Mouse (Mus musculus): ENCODE results near the gene Zswim8. TPM values are rescaled to one million over a fixed set of nuclear protein-coding genes. Genes with fewer than 3 reads are reported as not detected.

Zswim8 gene
- polyA plus RNA-seq, 1 experiment from 2014 or later, result 45.3 TPM

- Histone ChIP-seq H3K4me3 (no peak overlapping the region), H3K36me3 (peaks cover 100% of the 10 kb centered on the region), H3K9me3 (no peaks in the 10 kb centered on the region), H3K9ac (no peak overlapping the region), H3K4me1 (replicated peaks) (no peaks in the 10 kb centered on the region), H3K27me3 (no peaks in the 10 kb centered on the region), H3K27ac (no peak overlapping the region), H3K4me2 (no peak overlapping the region)
- 90% methylated on average over 10 of the region's 10 CpGs for WGBS
- ATAC-seq (ENCODE audit: low FRiP score), result no peak
Observed at GRCm38 (mm10) chr14:20718443-20718842, 11.1 kb downstream of the Zswim8 start.

- Histone ChIP-seq H3K9ac (no peak overlapping the region), H3K36me3 (peaks cover 98% of the 10 kb centered on the region), H3K9me3 (no peaks in the 10 kb centered on the region), H3K4me3 (no peak overlapping the region), H3K27ac (no peak overlapping the region), H3K4me1 (replicated peaks) (no peaks in the 10 kb centered on the region), H3K4me2 (no peak overlapping the region), H3K27me3 (no peaks in the 10 kb centered on the region)
- ATAC-seq (ENCODE audit: low FRiP score), result no peak
- WGBS, result 95% methylated on average over 12 of the region's 12 CpGs
Observed at GRCm38 (mm10) chr14:20719767-20720166, 12.4 kb downstream of the Zswim8 start.

- WGBS, result 87% methylated on average over 3 of the region's 4 CpGs
Observed at GRCm38 (mm10) chr14:20721371-20721770, 14.0 kb downstream of the Zswim8 start.

GRCm38 (mm10) chr14:20723006-20723405 lies 15.7 kb downstream of the Zswim8 start:
- Histone ChIP-seq H3K27ac (no peak overlapping the region), H3K4me1 (replicated peaks) (no peaks in the 10 kb centered on the region), H3K36me3 (peaks cover 96% of the 10 kb centered on the region), H3K9me3 (no peaks in the 10 kb centered on the region), H3K27me3 (no peaks in the 10 kb centered on the region), H3K4me2 (no peak overlapping the region), H3K4me3 (no peak overlapping the region), H3K9ac (no peak overlapping the region)
- 89% methylated on average over 12 of the region's 12 CpGs for WGBS
- ATAC-seq (ENCODE audit: low FRiP score), result no peak

More at GRCm38 (mm10) chr14:20721371-20721770, 14.0 kb downstream of the Zswim8 start:
- no peaks in the 10 kb centered on the region for H3K4me1 ChIP-seq (replicated peaks)
- no peak overlapping the region for H3K27ac ChIP-seq
- H3K4me2 ChIP-seq, result no peak overlapping the region
- H3K27me3 ChIP-seq, result no peaks in the 10 kb centered on the region
- H3K36me3 ChIP-seq, result peaks cover 98% of the 10 kb centered on the region
- no peak overlapping the region for H3K4me3 ChIP-seq
- ATAC-seq (ENCODE audit: low FRiP score), result no peak
- H3K9me3 ChIP-seq, result no peaks in the 10 kb centered on the region
- no peak overlapping the region for H3K9ac ChIP-seq

- H3K4me2 ChIP-seq, result no peak overlapping the region
- WGBS, result 41% methylated on average over 5 of the region's 5 CpGs
- ATAC-seq (ENCODE audit: low FRiP score), result 0 out of 2 replicates have a peak, but pooled peaks have one; percentile 14
Observed at GRCm38 (mm10) chr14:20724043-20724442, 16.7 kb downstream of the Zswim8 start.

GRCm38 (mm10) chr14:20725660-20726339 lies 18.4 kb downstream of the Zswim8 start:
- Histone ChIP-seq H3K9me3 (no peaks in the 10 kb centered on the region), H3K27me3 (no peaks in the 10 kb centered on the region), H3K9ac (no peak overlapping the region), H3K27ac (no peak overlapping the region), H3K4me3 (no peak overlapping the region), H3K36me3 (peaks cover 96% of the 10 kb centered on the region), H3K4me2 (no peak overlapping the region), H3K4me1 (replicated peaks) (no peaks in the 10 kb centered on the region)
- ATAC-seq (ENCODE audit: low FRiP score), result no peak
- 88% methylated on average over 6 of the region's 6 CpGs for WGBS

More at GRCm38 (mm10) chr14:20724043-20724442, 16.7 kb downstream of the Zswim8 start:
- Histone ChIP-seq H3K27ac (no peak overlapping the region), H3K9me3 (no peaks in the 10 kb centered on the region), H3K36me3 (peaks cover 96% of the 10 kb centered on the region), H3K4me3 (no peak overlapping the region), H3K9ac (no peak overlapping the region), H3K4me1 (replicated peaks) (no peaks in the 10 kb centered on the region), H3K27me3 (no peaks in the 10 kb centered on the region)

GRCm38 (mm10) chr14:20729871-20730270 lies 22.5 kb downstream of the Zswim8 start:
- Histone ChIP-seq H3K36me3 (peaks cover 62% of the 10 kb centered on the region), H3K27ac (no peak overlapping the region), H3K4me2 (no peak overlapping the region), H3K9ac (no peak overlapping the region), H3K4me1 (replicated peaks) (peaks cover 15% of the 10 kb centered on the region), H3K9me3 (no peaks in the 10 kb centered on the region), H3K27me3 (no peaks in the 10 kb centered on the region), H3K4me3 (no peak overlapping the region)
- WGBS, result 94% methylated on average over 9 of the region's 9 CpGs
- no peak for ATAC-seq (ENCODE audit: low FRiP score)

GRCm38 (mm10) chr14:20730853-20731602 lies 23.7 kb downstream of the Zswim8 start:
- no peaks in the 10 kb centered on the region for H3K27me3 ChIP-seq
- no peak for ATAC-seq (ENCODE audit: low FRiP score)
- peaks cover 58% of the 10 kb centered on the region for H3K36me3 ChIP-seq
- WGBS, result 93% methylated on average over 9 of the region's 9 CpGs
- H3K4me1 ChIP-seq (replicated peaks), result peaks cover 21% of the 10 kb centered on the region
- no peak overlapping the region for H3K4me2 ChIP-seq
- H3K9me3 ChIP-seq, result no peaks in the 10 kb centered on the region
- no peak overlapping the region for H3K27ac ChIP-seq
- H3K4me3 ChIP-seq, result no peak overlapping the region
- no peak overlapping the region for H3K9ac ChIP-seq

GRCm38 (mm10) chr14:20733041-20733951 lies 25.9 kb downstream of the Zswim8 start:
- Histone ChIP-seq H3K4me1 (replicated peaks) (peaks cover 21% of the 10 kb centered on the region), H3K27me3 (no peaks in the 10 kb centered on the region), H3K27ac (peak overlapping the region; percentile 86), H3K36me3 (peaks cover 55% of the 10 kb centered on the region), H3K9ac (peak overlapping the region; percentile 84), H3K4me2 (peak overlapping the region; percentile 81), H3K9me3 (no peaks in the 10 kb centered on the region), H3K4me3 (peak overlapping the region; percentile 76)
- ATAC-seq (ENCODE audit: low FRiP score), result no peak
- WGBS, result 51% methylated on average over 12 of the region's 12 CpGs

- Histone ChIP-seq H3K27me3 (no peaks in the 10 kb centered on the region), H3K36me3 (peaks cover 55% of the 10 kb centered on the region), H3K9me3 (no peaks in the 10 kb centered on the region), H3K4me2 (peak within 1 kb of the TSS; percentile 81), H3K27ac (peak within 1 kb of the TSS; percentile 86), H3K4me1 (replicated peaks) (peaks cover 21% of the 10 kb centered on the region), H3K9ac (peak within 1 kb of the TSS; percentile 84), H3K4me3 (peak within 1 kb of the TSS; percentile 76)
- ATAC-seq (ENCODE audit: low FRiP score), result peak; percentile 98
- WGBS, result under 1% methylated on average over 73 of the region's 81 CpGs
Observed at GRCm38 (mm10) chr14:20733952-20734774, 26.8 kb downstream of the Zswim8 start, which contains the start of gene Ndst2. Ndst2 (minus strand) TSS chr14:20734562.

- H3K4me1 ChIP-seq (replicated peaks), result peaks cover 21% of the 10 kb centered on the region
- 70% methylated on average over 2 of the region's 2 CpGs for WGBS
- H3K27me3 ChIP-seq, result no peaks in the 10 kb centered on the region
- peak overlapping the region; percentile 81 for H3K4me2 ChIP-seq
- 0 out of 2 replicates have a peak overlapping the region, but pooled peaks have one; percentile 48 for H3K27ac ChIP-seq
- H3K9ac ChIP-seq, result 0 out of 2 replicates have a peak overlapping the region, but pooled peaks have one; percentile 84
- H3K36me3 ChIP-seq, result peaks cover 55% of the 10 kb centered on the region
- peak overlapping the region; percentile 76; the same call in 1 of the 2 replicates for H3K4me3 ChIP-seq
- no peaks in the 10 kb centered on the region for H3K9me3 ChIP-seq
- ATAC-seq (ENCODE audit: low FRiP score), result no peak
Observed at GRCm38 (mm10) chr14:20735052-20735451, 27.7 kb downstream of the Zswim8 start.
